Mouse (Mus musculus): Measurements from ENCODE around the gene Nckap5. TPM values are rescaled to one million over a fixed set of nuclear protein-coding genes. Genes with fewer than 3 reads are reported as not detected.

The Nckap5 gene
- polyA plus RNA-seq, 1 experiment: not detected

DNA sequence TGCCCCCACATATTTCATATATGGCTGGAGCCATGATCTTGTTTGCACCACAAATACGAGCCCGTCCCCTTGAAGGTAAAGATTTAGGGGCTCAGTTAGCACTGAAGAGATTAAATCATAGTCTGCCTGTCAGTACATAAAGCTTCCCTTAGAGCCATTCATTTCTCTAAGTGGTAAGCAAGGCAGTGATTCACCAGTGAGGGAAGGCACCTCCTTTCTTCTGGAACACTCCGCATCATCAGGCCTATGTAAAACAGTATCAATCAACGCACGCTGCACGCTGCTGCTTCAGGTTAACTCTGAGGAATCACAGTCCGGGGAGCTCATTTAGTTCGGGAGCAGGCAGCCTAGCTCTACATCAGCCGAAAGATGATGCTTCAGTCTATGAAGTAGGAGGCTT, 599.4 kb downstream of the Nckap5 start:
- TF ChIP-seq GATA1 (IDR thresholded peaks at IDR 0.05; ENCODE audit: low read length): no peak

DNA sequence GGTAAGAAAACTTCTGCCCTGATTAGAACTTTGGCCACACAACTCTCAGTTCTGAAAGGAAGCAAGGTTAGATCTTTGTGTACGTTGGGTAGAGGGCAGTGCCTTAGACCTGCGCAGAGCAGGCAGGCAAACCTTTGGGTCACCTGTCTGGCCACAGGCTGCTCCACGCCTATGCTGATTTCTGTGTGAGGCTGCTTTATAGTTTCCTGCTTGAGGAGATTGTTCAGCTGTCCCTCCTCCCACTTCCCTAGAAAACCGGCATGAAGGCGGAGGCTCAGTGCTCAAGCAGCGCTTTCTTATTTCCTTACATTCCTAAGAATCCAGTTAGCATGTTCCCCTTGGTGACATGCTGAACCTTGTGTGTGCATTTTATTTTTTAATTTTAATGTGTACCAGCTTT, 620.4 kb downstream of the Nckap5 start:
- TF ChIP-seq GATA1 (IDR thresholded peaks at IDR 0.05; ENCODE audit: low read length): no peak

DNA sequence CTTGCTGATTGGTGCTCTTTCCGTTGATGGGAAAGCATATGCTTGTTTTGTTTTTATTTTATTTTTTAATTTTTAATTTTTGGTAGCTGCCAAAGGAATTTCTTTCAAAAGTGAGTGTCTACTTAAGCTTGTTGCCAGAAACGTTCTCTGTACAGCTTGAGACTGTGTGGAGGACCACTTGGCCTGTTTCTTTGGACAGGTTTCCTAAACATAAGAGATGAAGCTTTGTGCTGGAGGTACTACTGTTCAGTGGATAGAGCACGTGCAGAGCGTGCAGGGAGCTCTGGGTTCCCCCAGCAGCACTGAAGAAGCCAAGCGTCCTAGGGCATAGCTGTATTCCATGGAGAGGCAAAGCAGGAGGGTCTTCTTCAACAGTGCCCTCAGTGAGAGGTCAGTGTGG, 620.9 kb downstream of the Nckap5 start:
- no peak for TF ChIP-seq GATA1 (IDR thresholded peaks at IDR 0.05; ENCODE audit: low read length)

DNA sequence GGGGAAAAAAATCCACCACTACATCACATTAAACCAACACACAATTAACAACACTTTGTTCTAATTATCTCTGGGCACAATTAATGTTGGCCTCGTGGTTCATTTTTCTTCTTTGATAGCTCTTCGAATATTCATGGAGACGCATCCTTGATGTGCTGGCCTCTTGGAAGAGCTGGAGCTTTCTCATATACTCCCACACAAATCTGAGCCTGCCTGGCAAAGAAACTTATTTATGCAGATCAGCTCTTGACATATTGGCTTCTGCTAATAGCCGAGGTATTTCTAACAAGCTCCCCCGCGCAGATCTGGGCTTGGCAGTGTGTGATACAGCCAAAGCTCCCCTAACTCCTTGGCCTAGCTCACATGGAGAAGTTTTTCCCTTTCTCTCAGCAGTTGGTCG, 621.5 kb downstream of the Nckap5 start:
- no peak for TF ChIP-seq GATA1 (IDR thresholded peaks at IDR 0.05; ENCODE audit: low read length)

DNA sequence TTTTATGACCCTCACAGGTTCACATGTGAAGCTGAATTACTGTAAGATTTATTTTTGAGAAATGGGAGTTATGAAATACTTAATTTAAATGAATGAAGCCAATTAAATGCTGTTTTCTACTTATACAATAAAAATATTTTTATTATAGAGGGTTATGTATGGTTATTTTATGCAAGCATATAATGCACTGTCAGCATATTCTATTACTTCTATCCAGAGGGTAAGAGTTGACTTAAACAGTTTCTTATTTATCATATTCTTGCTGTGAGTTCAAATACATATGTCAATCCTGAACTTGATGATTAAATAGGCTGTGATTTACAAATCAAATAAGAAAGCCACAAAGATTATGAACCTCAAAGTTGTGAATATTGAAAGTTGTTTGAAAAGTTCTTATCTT, 633.7 kb downstream of the Nckap5 start:
- TF ChIP-seq GATA1 (IDR thresholded peaks at IDR 0.05; ENCODE audit: low read length): no peak

DNA sequence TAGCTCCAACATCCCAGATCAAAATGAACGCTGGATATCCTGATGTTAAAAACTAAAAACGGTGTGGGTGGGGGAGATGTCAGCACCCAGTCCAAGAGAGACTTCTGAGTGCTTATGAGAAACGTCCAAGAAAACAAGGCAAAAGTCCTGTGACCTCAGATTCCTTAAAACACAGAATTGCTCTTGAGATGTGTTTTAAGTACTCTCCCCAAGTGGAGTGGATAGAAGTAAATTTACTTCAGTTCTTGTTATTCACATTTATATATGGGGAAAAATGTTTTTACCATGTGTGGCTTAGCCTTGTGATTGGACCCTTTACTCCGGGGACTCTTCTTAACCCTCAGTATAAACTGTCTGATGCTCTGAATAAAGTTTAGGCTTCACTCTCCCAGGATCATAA, 640.2 kb downstream of the Nckap5 start:
- no peak for TF ChIP-seq GATA1 (IDR thresholded peaks at IDR 0.05; ENCODE audit: low read length)

DNA sequence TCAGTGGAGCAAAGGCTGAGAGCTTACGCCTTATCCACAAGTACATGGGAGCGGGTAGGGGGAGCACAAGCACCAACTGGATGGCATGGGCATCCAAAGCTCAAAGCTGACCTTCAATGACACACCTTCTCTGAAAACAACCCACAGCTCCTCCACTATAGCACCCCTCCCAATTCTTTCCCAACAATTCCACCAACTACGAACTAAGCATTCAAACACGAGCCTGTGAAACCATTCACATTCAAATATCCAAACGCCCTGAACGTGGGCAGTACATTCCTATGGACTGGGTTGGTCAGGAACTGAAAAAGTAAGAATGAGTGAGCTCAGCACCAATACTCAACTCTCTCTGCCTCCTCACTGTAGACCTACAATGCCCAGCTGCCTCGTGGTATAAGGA, 646.8 kb downstream of the Nckap5 start:
- no peak for TF ChIP-seq GATA1 (IDR thresholded peaks at IDR 0.05; ENCODE audit: low read length)

DNA sequence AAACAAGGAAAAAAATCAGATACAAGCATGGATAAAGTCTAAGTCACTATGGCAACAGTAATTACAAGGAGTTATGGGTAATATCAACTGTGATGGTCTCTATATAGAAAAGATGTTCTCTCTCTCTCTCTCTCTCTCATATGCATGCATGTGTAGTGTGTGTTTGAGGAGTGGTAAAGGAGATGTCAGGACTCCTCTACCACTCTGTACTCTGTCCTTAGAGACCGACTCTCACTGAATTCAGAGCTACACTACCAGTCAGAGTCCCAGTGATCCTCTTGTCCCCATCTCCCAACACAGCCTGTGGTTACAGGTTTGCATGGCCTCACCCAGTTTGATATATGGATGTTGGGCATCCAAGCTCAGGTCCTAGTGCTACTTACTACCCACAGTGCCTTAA, 662.0 kb downstream of the Nckap5 start:
- no peak for TF ChIP-seq GATA1 (IDR thresholded peaks at IDR 0.05; ENCODE audit: low read length)

DNA sequence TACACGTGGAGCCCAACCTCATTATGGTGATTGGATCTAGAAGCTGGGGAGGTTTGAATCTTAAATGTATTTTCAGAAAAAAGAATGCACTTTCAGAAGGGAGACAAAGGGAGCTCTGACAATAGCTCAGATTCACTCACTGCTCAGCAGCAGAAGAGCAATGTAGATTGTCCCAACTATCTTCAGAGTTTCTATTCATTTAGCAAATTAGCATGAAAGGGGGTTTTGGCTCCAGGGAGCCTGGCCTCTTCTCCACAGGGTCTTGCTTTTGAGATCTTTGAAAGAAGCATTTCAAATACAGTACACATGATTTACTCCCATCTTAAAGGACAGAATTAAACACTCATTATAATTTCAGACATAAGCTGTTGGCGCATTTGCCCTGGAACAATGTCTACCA, 662.5 kb downstream of the Nckap5 start:
- no peak for TF ChIP-seq GATA1 (IDR thresholded peaks at IDR 0.05; ENCODE audit: low read length)

DNA sequence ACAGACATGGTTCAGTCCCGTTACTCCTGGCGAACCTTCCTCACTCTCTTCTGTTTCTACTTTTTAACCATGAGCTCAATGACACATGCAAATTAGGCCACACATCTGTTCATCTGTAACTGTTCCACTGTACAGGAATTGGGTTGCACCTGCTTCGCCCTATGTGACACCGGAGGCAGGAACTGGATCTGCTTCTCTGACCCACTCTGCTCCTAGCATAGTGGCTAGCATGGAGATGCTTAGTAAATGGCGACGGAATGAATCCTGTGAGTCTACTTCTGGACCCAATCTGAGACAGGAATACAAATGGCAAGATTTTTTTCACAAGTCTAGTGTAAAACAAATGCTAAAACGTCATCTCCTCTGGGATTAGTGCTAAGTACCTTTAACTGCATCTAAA, 663.1 kb downstream of the Nckap5 start:
- no peak for TF ChIP-seq GATA1 (IDR thresholded peaks at IDR 0.05; ENCODE audit: low read length)

DNA sequence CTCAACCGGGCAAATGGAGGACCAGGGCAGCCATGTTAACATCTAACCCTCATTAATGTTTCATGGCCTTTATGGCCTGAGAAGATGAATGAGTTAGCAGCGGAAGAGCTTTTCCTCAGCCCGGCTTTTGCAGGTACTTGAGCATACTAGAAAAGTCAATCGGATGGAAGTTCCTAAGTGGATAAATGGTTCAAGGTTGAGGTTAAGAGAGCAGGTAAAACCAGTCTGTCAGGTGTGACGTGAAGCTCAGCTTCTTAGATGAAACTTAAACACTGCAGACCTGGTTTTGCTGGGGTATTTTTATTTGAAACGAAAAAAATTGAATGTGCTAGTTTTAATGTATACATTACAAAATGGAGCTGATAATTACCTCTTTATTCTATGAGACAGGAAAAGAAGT, 671.3 kb downstream of the Nckap5 start:
- TF ChIP-seq GATA1 (IDR thresholded peaks at IDR 0.05; ENCODE audit: low read length): no peak

DNA sequence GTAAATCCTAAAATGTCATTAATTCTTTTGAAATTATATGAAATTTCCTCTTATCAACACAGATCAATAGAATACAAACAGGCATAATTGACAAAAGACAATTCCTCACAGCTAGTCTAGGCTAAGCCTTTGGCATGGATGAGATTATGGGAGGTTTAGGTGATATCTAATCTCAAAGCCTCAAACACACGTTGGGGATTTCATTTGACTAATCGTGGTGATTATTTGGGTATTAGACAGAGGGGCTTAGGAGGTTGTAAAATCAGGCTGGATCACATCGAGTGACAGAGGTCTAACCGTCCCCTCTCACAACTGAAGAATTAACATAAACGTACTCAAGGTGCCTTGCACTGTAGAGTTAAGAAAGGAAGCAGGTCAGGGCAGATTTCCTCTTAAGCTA, 674.8 kb downstream of the Nckap5 start:
- no peak for TF ChIP-seq GATA1 (IDR thresholded peaks at IDR 0.05; ENCODE audit: low read length)

DNA sequence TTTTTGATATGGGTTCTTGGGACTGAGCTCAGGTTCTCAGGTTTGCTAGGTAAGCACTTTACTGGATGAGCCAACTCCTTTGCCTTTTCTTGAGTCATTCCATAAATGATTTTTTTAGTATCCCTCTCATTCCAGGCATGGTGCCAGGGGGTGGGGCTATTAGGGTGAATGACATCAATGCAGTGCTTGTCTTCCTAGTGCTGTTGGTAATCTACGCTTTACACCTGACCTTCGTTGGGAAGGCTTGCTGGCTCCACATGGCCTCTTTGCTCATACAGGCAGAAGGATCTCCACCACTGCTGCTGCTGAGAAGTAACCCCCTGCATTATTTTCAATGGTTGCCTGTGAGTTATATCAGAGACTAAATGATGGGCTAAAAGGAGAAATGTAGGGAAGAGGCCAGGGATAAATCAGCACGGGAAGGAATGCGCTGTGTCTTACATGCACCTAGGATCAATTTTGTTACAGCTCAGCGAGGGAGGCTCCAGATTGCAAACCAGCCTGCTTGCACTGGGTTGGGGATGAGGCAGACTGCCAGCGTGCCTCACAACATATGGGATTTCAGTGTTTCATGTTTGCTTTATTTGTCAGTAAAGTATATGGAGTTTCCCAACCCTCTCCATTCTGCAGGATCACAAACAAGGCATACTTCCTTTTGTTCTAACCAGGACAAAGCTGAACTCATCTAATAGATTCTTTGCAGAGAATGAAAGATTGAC, 676.9 kb downstream of the Nckap5 start:
- TF ChIP-seq GATA1 (IDR thresholded peaks at IDR 0.05; ENCODE audit: low read length): no peak

DNA sequence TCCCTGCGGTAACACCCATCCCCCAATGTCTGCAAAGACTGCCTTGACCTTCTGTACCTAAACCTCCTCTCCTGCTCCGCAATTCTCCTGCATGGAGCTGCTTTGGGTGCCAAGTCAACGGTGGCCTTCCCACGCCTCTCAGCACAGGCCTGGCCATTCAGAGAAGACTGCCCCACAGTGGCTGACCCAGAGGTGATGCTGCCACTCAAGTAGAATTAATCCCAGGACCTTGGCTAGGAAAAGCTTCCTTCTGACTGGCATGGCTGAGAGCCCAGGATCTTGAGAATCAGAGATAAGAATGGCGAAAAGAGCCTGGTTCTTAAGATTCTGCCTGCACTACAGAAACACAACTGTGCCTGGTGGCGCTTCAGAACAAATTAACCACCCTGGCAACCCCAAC, 678.4 kb downstream of the Nckap5 start:
- no peak for TF ChIP-seq GATA1 (IDR thresholded peaks at IDR 0.05; ENCODE audit: low read length)

DNA sequence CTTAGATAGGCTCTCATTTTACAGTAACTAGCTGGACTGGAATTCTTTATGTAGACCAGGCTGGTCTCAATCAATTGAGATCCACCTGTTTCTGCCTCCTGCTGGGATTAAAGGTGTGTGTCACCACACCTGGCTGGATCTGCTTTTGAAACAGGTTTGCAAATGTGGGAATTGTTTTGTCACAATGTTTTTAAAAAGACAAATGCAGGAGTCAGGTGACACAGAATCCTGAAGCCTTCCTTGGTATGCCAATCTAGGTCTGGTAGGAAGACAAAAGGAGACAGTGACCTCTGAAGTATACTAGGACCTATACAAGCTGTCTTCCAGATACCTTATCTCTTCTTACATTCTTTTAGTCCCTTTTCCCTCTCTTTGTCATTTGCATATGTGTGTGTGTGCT, 680.6 kb downstream of the Nckap5 start:
- no peak for TF ChIP-seq GATA1 (IDR thresholded peaks at IDR 0.05; ENCODE audit: low read length)

DNA sequence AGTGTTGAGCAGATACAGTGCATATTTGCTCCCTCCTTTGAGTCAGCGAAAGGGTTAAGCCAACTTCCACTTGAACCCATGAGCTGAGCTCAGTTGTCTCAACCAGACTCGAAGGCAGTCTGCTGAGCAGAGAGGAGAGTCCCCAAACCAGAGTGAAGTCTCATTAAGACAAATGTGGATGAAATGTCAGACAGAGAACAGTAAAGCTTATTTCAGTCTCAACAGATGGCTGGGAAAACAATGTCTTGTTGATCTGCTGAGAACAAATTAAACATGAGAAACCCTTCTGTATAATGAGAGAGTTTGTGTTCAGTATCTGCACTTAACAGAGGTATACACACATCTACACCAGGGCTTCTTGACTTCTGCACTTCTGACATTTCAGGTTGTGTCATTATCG, 694.9 kb downstream of the Nckap5 start:
- TF ChIP-seq GATA1 (IDR thresholded peaks at IDR 0.05; ENCODE audit: low read length): no peak

DNA sequence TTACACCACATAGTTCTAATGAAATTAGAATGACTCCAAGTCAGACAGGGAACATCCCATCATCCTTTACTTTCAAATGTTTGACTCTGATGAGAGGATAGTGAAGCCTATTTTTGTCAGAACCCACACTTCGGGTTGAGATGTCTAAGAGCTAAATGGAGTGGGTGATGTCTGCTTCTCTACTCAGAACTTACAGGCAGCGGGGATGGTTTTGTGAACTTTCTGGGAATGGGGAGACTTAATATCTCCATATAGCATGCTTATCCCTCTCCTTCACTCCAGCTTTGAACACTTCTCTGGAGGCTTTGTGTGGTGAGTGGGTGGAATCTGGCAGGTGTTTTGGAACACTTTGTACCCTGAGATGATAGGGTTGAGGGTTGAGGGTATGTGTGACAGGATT, 698.3 kb downstream of the Nckap5 start:
- no peak for TF ChIP-seq GATA1 (IDR thresholded peaks at IDR 0.05; ENCODE audit: low read length)

DNA sequence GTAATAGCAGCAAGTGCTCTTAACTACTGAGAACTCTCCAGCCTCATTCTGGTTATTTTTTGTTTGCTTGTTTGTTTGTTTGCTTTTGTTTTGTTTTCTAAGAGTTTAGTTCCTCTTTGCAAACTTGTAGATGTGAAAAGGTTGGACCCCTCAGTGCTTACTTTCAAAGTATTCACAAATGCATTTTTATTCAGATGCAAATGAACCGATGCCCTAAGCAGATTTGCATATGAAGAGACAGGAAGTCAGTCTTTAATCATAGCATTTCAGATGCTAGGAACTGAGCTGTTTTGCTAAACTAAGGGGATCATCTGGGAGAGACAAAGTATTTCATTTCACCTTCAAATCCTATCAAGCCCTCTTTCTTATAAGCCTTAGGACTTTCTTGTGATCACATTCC, 701.5 kb downstream of the Nckap5 start:
- no peak for TF ChIP-seq GATA1 (IDR thresholded peaks at IDR 0.05; ENCODE audit: low read length)

Measured in G1E-ER4 (cell line).